Mouse (Mus musculus): Measurements from ENCODE around the gene Sct. TPM values are rescaled to one million over a fixed set of nuclear protein-coding genes. Genes with fewer than 3 reads are reported as not detected.
"Not testable (repeated sequence)": the region's sequence is repeated elsewhere in the genome, so short reads cannot be mapped to it uniquely, and the experiment has no call there.

The Sct gene
- total and polyA plus RNA-seq, 2 experiments from 2014 or later, result 3.7 to 7.6 TPM

GRCm38 (mm10) chr7:141264761-141265410 lies 14.0 kb downstream of the Sct start:
- Histone ChIP-seq H3K4me3 (ENCODE audit: low read length) (no peak overlapping the region), H3K27ac (no peak overlapping the region), H3K9me3 (ENCODE audit: low read length) (no peaks in the 10 kb centered on the region), H3K4me1 (ENCODE audit: insufficient read depth, low read length) (no peaks in the 10 kb centered on the region), H3K4me2 (ENCODE audit: low read depth, low read length) (peak overlapping the region; percentile 61; the same call in 1 of the 2 replicates), H3K36me3 (ENCODE audit: insufficient read depth, low read length) (peaks cover 41% of the 10 kb centered on the region), H3K27me3 (ENCODE audit: insufficient read depth, low read length) (no peaks in the 10 kb centered on the region), H3K9ac (replicated peaks; ENCODE audit: low read length) (no peak overlapping the region)
- peak; percentile 52; the same call in 1 of the 2 replicates for ATAC-seq
- 40% methylated on average over 12 of the region's 12 CpGs for WGBS
- TF ChIP-seq CTCF (IDR thresholded peaks at IDR 0.05; ENCODE audit: low read depth), result peak; percentile 61
- DNase-seq (ENCODE audit: low spot score), result peak; percentile 36

GRCm38 (mm10) chr7:141264041-141264700 lies 14.8 kb downstream of the Sct start:
- H3K4me1 ChIP-seq (ENCODE audit: insufficient read depth, low read length), result no peaks in the 10 kb centered on the region
- H3K27ac ChIP-seq, result no peak overlapping the region
- H3K4me2 ChIP-seq (ENCODE audit: low read depth, low read length), result no peak overlapping the region
- H3K27me3 ChIP-seq (ENCODE audit: insufficient read depth, low read length), result no peaks in the 10 kb centered on the region
- H3K36me3 ChIP-seq (ENCODE audit: insufficient read depth, low read length), result peaks cover 48% of the 10 kb centered on the region
- no peak for DNase-seq (ENCODE audit: low spot score)
- H3K9me3 ChIP-seq (ENCODE audit: low read length), result no peaks in the 10 kb centered on the region
- no peak overlapping the region for H3K4me3 ChIP-seq (ENCODE audit: low read length)
- no peak for TF ChIP-seq CTCF (IDR thresholded peaks at IDR 0.05; ENCODE audit: low read depth)
- no peak overlapping the region for H3K9ac ChIP-seq (replicated peaks; ENCODE audit: low read length)
- 76% methylated on average over 11 of the region's 11 CpGs for whole genome bisulfite sequencing
- ATAC-seq, result no peak

GRCm38 (mm10) chr7:141263640-141264039 lies 15.3 kb downstream of the Sct start:
- no peaks in the 10 kb centered on the region for H3K9me3 ChIP-seq (ENCODE audit: low read length)
- no peak for TF ChIP-seq CTCF (IDR thresholded peaks at IDR 0.05; ENCODE audit: low read depth)
- H3K36me3 ChIP-seq (ENCODE audit: insufficient read depth, low read length), result peaks cover 54% of the 10 kb centered on the region
- H3K4me3 ChIP-seq (ENCODE audit: low read length), result no peak overlapping the region
- no peak overlapping the region for H3K27ac ChIP-seq
- no peak overlapping the region for H3K9ac ChIP-seq (replicated peaks; ENCODE audit: low read length)
- DNase-seq (ENCODE audit: low spot score), result no peak
- no peak overlapping the region for H3K4me2 ChIP-seq (ENCODE audit: low read depth, low read length)
- H3K27me3 ChIP-seq (ENCODE audit: insufficient read depth, low read length), result no peaks in the 10 kb centered on the region
- 91% methylated on average over 13 of the region's 13 CpGs for WGBS
- ATAC-seq, result no peak
- H3K4me1 ChIP-seq (ENCODE audit: insufficient read depth, low read length), result no peaks in the 10 kb centered on the region

- WGBS, result 88% methylated on average over 3 of the region's 3 CpGs
- H3K9ac ChIP-seq (replicated peaks; ENCODE audit: low read length), result no peak overlapping the region
- no peak for TF ChIP-seq CTCF (IDR thresholded peaks at IDR 0.05; ENCODE audit: low read depth)
- no peaks in the 10 kb centered on the region for H3K4me1 ChIP-seq (ENCODE audit: insufficient read depth, low read length)
- H3K36me3 ChIP-seq (ENCODE audit: insufficient read depth, low read length), result peaks cover 75% of the 10 kb centered on the region
- no peak overlapping the region for H3K4me2 ChIP-seq (ENCODE audit: low read depth, low read length)
- no peak for DNase-seq (ENCODE audit: low spot score)
- H3K27me3 ChIP-seq (ENCODE audit: insufficient read depth, low read length), result no peaks in the 10 kb centered on the region
- no peak for ATAC-seq
- H3K27ac ChIP-seq, result no peak overlapping the region
- H3K4me3 ChIP-seq (ENCODE audit: low read length), result no peak overlapping the region
- H3K9me3 ChIP-seq (ENCODE audit: low read length), result no peaks in the 10 kb centered on the region
These were observed 17.5 kb downstream of the Sct start for GRCm38 (mm10) chr7:141261480-141261879.

- Histone ChIP-seq H3K27ac (no peak overlapping the region), H3K4me2 (ENCODE audit: low read depth, low read length) (no peak overlapping the region), H3K9ac (replicated peaks; ENCODE audit: low read length) (no peak overlapping the region), H3K4me1 (ENCODE audit: insufficient read depth, low read length) (no peaks in the 10 kb centered on the region), H3K27me3 (ENCODE audit: insufficient read depth, low read length) (no peaks in the 10 kb centered on the region), H3K36me3 (ENCODE audit: insufficient read depth, low read length) (peaks cover 73% of the 10 kb centered on the region), H3K9me3 (ENCODE audit: low read length) (no peaks in the 10 kb centered on the region), H3K4me3 (ENCODE audit: low read length) (no peak overlapping the region)
- TF ChIP-seq CTCF (IDR thresholded peaks at IDR 0.05; ENCODE audit: low read depth), result no peak
- DNase-seq (ENCODE audit: low spot score) (no peak), ATAC-seq (no peak)
- WGBS, result 92% methylated on average over 10 of the region's 10 CpGs
These were observed 22.8 kb downstream of the Sct start for GRCm38 (mm10) chr7:141256159-141256558.

- not testable (repeated sequence) for H3K27ac ChIP-seq; H3K27me3 ChIP-seq (ENCODE audit: insufficient read depth, low read length); H3K9ac ChIP-seq (replicated peaks; ENCODE audit: low read length); DNase-seq (ENCODE audit: low spot score); H3K4me2 ChIP-seq (ENCODE audit: low read depth, low read length); H3K4me3 ChIP-seq (ENCODE audit: low read length); H3K4me1 ChIP-seq (ENCODE audit: insufficient read depth, low read length); H3K9me3 ChIP-seq (ENCODE audit: low read length); ATAC-seq
- 88% methylated on average over 4 of the region's 4 CpGs for WGBS
- H3K36me3 ChIP-seq (ENCODE audit: insufficient read depth, low read length), result peaks cover 55% of the 10 kb centered on the region
These were observed 28.4 kb downstream of the Sct start for GRCm38 (mm10) chr7:141250486-141250885.

- Histone ChIP-seq H3K27ac (no peak overlapping the region), H3K9ac (replicated peaks; ENCODE audit: low read length) (no peak overlapping the region), H3K4me2 (ENCODE audit: low read depth, low read length) (no peak overlapping the region), H3K4me1 (ENCODE audit: insufficient read depth, low read length) (peaks cover 9% of the 10 kb centered on the region), H3K27me3 (ENCODE audit: insufficient read depth, low read length) (no peaks in the 10 kb centered on the region), H3K4me3 (ENCODE audit: low read length) (no peak overlapping the region), H3K36me3 (ENCODE audit: insufficient read depth, low read length) (peaks cover 33% of the 10 kb centered on the region), H3K9me3 (ENCODE audit: low read length) (no peaks in the 10 kb centered on the region)
- DNase-seq (ENCODE audit: low spot score) (no peak), ATAC-seq (no peak)
- no peak for TF ChIP-seq CTCF (IDR thresholded peaks at IDR 0.05; ENCODE audit: low read depth)
- 93% methylated on average over 10 of the region's 10 CpGs for WGBS
These were observed 47.4 kb downstream of the Sct start for GRCm38 (mm10) chr7:141231551-141231950.
